Mouse (Mus musculus) bone marrow, adult 2 months (tissue): ENCODE data around the gene Reg2. TPM values are rescaled to one million over a fixed set of nuclear protein-coding genes. Genes with fewer than 3 reads are reported as not detected.

Experiments
- H3K27ac ChIP-seq: fragments of 200-500 bp; 2 replicates; pipeline ENCODE4 v1.5.1; 2012; ENCODE audit warnings: low read depth, mild to moderate bottlenecking, control low read depth, inconsistent platforms, low read length; ENCODE audit not compliant: control insufficient read depth, poor library complexity, insufficient read depth
- H3K4me1 ChIP-seq: fragments of 200-500 bp; 2 replicates; pipeline ENCODE4 v1.6.1; 2011; ENCODE audit warnings: low read length; ENCODE audit not compliant: control insufficient read depth, insufficient read depth
- H3K4me3 ChIP-seq: fragments of 200-500 bp; replicated peaks from 2 replicates; pipeline ENCODE3; 2011; ENCODE audit warnings: mild to moderate bottlenecking, low read depth, low read length, control low read depth; ENCODE audit not compliant: control insufficient read depth
- CTCF ChIP-seq: fragments of 200-500 bp; IDR thresholded peaks from 2 replicates; pipeline ENCODE4 v1.5.1; 2011; ENCODE audit warnings: low read length, control low read depth; ENCODE audit not compliant: control insufficient read depth, insufficient read depth
- POLR2A ChIP-seq: fragments of 200-500 bp; IDR thresholded peaks from 2 replicates; pipeline ENCODE4 v1.6.1; 2011; ENCODE audit warnings: low read depth, mild to moderate bottlenecking, control low read depth, low read length, borderline replicate concordance; ENCODE audit not compliant: control insufficient read depth
- WGBS: fragments of 180-500 bp; shearing (Covaris S2); methylation state at CpG from one replicate; pipeline ENCODE4 v1.1.7; 2018; 5-methylcytosine and 5-hydroxymethylcytosine counted together
- polyA plus RNA-seq: library from polyadenylated mRNA; stranded (reverse); fragments of >200 nt; gene quantifications from 2 replicates; pipeline ENCODE4 v1.2.4, GENCODE M21; 2011; ENCODE audit warnings: low replicate concordance; ENCODE audit not compliant: missing spikeins, insufficient read depth, insufficient read length

The Reg2 gene
- polyA plus RNA-seq, 1 experiment = not detected

GRCm38 (mm10) chr6:78448409-78448808 is 53.0 kb downstream of the Reg2 start:
- H3K4me3 ChIP-seq = no peak overlapping the region
- no peak overlapping the region for H3K27ac ChIP-seq
- TF ChIP-seq CTCF (no peak), POLR2A (no peak)
- no peaks in the 10 kb centered on the region for H3K4me1 ChIP-seq

GRCm38 (mm10) chr6:78452804-78453203 is 57.4 kb downstream of the Reg2 start:
- WGBS = 72% methylated on average over 2 of the region's 2 CpGs
- Histone ChIP-seq H3K4me3 (no peak overlapping the region), H3K4me1 (no peaks in the 10 kb centered on the region), H3K27ac (no peak overlapping the region)
- TF ChIP-seq CTCF (no peak), POLR2A (no peak)

Other genes starting within 250 kb of the Reg2 start
- gene Reg3b, start 25.0 kb upstream of the Reg2 start, polyA plus RNA-seq = not detected in 2 replicates
- not detected in 2 replicates for gene Reg3d, start 16.8 kb upstream of the Reg2 start, polyA plus RNA-seq
- not detected in 2 replicates for gene Reg3a, start 14.9 kb upstream of the Reg2 start, polyA plus RNA-seq
- not detected in 2 replicates for gene Reg1, start 27.1 kb downstream of the Reg2 start, polyA plus RNA-seq
- not detected in 2 replicates for gene Reg3g, start 73.2 kb downstream of the Reg2 start, polyA plus RNA-seq